Mouse (Mus musculus) neural tube, embryonic 13.5 days (tissue): ENCODE measurements around the gene Syngr4. TPM values are rescaled to one million over a fixed set of nuclear protein-coding genes. Genes with fewer than 3 reads are reported as not detected.
"Not testable (repeated sequence)": the region's sequence is repeated elsewhere in the genome, so short reads cannot be mapped to it uniquely, and the experiment has no call there.

ENCODE experiments used
- ATAC-seq: fragments of 200-750 bp; cut with Nextera tagmentation; 2 replicates; pipeline ENCODE4 v1.8.0; 2017; ENCODE audit warnings: low read depth, mild to moderate bottlenecking, moderate TSS enrichment, moderate library complexity
- H3K27ac ChIP-seq: fragments of 300-500 bp; sonication (generic); replicated peaks from 2 replicates; pipeline ENCODE4 v1.5.1; 2015; ENCODE audit warnings: moderate library complexity, mild to moderate bottlenecking, inconsistent platforms
- H3K27me3 ChIP-seq: fragments of 300-500 bp; sonication (generic); 2 replicates; pipeline ENCODE4 v1.6.1; 2015; ENCODE audit warnings: mild to moderate bottlenecking, inconsistent platforms
- H3K36me3 ChIP-seq: fragments of 300-500 bp; sonication (generic); 2 replicates; pipeline ENCODE4 v1.6.1; 2015; ENCODE audit warnings: mild to moderate bottlenecking, inconsistent platforms
- H3K4me1 ChIP-seq: fragments of 300-500 bp; sonication (generic); replicated peaks from 2 replicates; pipeline ENCODE4 v1.6.1; 2015; ENCODE audit warnings: inconsistent platforms
- H3K4me2 ChIP-seq: fragments of 300-500 bp; sonication (generic); 2 replicates; pipeline ENCODE4 v1.6.1; 2015; ENCODE audit warnings: inconsistent platforms, mild to moderate bottlenecking, moderate library complexity
- H3K4me3 ChIP-seq: fragments of 300-500 bp; sonication (generic); 2 replicates; pipeline ENCODE4 v1.5.1; 2015; ENCODE audit warnings: mild to moderate bottlenecking, inconsistent platforms
- H3K9ac ChIP-seq: fragments of 300-500 bp; sonication (generic); 2 replicates; pipeline ENCODE4 v1.6.1; 2015; ENCODE audit warnings: moderate library complexity, mild to moderate bottlenecking, inconsistent platforms
- H3K9me3 ChIP-seq: fragments of 300-500 bp; sonication (generic); 2 replicates; pipeline ENCODE4 v1.6.1; 2016; ENCODE audit warnings: inconsistent platforms
- WGBS: fragments of 180-500 bp; shearing (Covaris S2); methylation state at CpG from one replicate; pipeline ENCODE4 v1.1.7; 2015; 5-methylcytosine and 5-hydroxymethylcytosine counted together
- polyA plus RNA-seq: library from polyadenylated mRNA; unstranded; fragments of >200 nt; fragmentation: Nextera tagmentation; extraction: Ambion mirVana; gene quantifications from 2 replicates; pipeline ENCODE4 v1.2.1, GENCODE M21; 2015

The Syngr4 gene
- polyA plus RNA-seq, 1 experiment from 2014 or later = not detected

DNA sequence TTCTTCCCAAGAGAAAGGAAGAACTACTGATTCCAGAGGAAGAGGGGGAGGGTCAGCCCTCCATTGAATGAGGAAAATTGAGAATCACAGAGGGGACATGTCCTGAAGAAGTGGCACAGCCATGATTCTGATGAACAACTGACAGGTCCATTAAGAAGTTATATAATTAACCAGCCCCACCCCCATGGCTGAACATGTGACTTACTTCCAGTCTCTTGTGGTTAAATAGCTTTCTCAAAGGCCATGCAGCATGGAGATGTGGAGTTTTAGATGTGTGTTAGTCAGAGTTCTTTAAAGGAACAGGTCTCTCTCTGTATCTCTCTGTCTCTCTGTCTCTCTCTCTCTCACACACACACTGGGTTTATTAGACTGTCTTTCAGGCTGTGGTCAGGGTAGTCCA lies 11.9 kb upstream of the Syngr4 start:
- H3K27me3 ChIP-seq = no peaks in the 10 kb centered on the region
- no peak overlapping the region for H3K27ac ChIP-seq
- H3K9ac ChIP-seq = no peak overlapping the region
- H3K4me1 ChIP-seq = no peaks in the 10 kb centered on the region
- no peaks in the 10 kb centered on the region for H3K9me3 ChIP-seq
- H3K36me3 ChIP-seq = peaks cover 38% of the 10 kb centered on the region
- no peak for ATAC-seq
- no peak overlapping the region for H3K4me2 ChIP-seq
- H3K4me3 ChIP-seq = no peak overlapping the region

GRCm38 (mm10) chr7:45906622-45907021 lies 10.1 kb upstream of the Syngr4 start:
- H3K9me3 ChIP-seq = no peaks in the 10 kb centered on the region
- no peak for ATAC-seq
- H3K27ac ChIP-seq = no peak overlapping the region
- peaks cover 36% of the 10 kb centered on the region for H3K36me3 ChIP-seq
- H3K4me3 ChIP-seq = no peak overlapping the region
- H3K9ac ChIP-seq = no peak overlapping the region
- WGBS = 94% methylated on average over 9 of the region's 9 CpGs
- H3K4me1 ChIP-seq = no peaks in the 10 kb centered on the region
- H3K27me3 ChIP-seq = no peaks in the 10 kb centered on the region
- no peak overlapping the region for H3K4me2 ChIP-seq

GRCm38 (mm10) chr7:45902481-45903002 lies 6.0 kb upstream of the Syngr4 start:
- WGBS = 82% methylated on average over 12 of the region's 12 CpGs
- Histone ChIP-seq H3K4me3 (no peak overlapping the region), H3K9ac (no peak overlapping the region), H3K4me1 (peaks cover 8% of the 10 kb centered on the region), H3K27ac (0 out of 2 replicates have a peak overlapping the region, but pooled peaks have one; percentile 9), H3K27me3 (no peaks in the 10 kb centered on the region), H3K36me3 (0 out of 2 replicates have a peak, but pooled peaks cover 4% of the 10 kb centered on the region), H3K9me3 (no peaks in the 10 kb centered on the region), H3K4me2 (no peak overlapping the region)
- no peak for ATAC-seq

GRCm38 (mm10) chr7:45901562-45901961 lies 5.0 kb upstream of the Syngr4 start:
- no peaks in the 10 kb centered on the region for H3K9me3 ChIP-seq
- no peak overlapping the region for H3K4me3 ChIP-seq
- H3K36me3 ChIP-seq = no peaks in the 10 kb centered on the region
- WGBS = 52% methylated on average over 5 of the region's 5 CpGs
- peaks cover 11% of the 10 kb centered on the region for H3K4me1 ChIP-seq
- no peak for ATAC-seq
- H3K9ac ChIP-seq = no peak overlapping the region
- no peak overlapping the region for H3K4me2 ChIP-seq
- H3K27ac ChIP-seq = no peak overlapping the region
- H3K27me3 ChIP-seq = no peaks in the 10 kb centered on the region

DNA sequence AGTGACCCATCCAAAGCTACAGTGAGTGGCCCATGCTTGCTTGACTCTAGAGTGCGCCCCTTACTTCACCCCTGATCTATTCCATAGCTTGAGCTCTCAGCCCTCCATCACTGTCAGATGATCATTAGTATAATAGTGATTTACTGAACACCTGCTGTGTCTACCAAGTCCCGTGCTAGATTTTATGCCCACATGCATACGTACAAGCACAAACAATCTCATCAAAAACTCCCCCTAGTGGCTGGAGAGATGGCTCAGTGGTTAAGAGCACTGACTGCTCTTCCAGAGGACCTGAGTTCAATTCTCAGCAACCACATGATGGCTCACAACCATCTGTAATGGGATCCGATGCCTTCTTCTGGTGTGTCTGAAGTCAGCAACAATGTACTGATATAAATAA lies 1.6 kb upstream of the Syngr4 start:
- not testable (repeated sequence) for H3K36me3 ChIP-seq, H3K27ac ChIP-seq, H3K27me3 ChIP-seq, H3K9me3 ChIP-seq, ATAC-seq
- Histone ChIP-seq H3K4me3 (peak overlapping the region; percentile 46), H3K9ac (peak overlapping the region; percentile 78; the same call in 1 of the 2 replicates), H3K4me2 (peak overlapping the region; percentile 91), H3K4me1 (peaks cover 11% of the 10 kb centered on the region)
- 51% methylated on average over 4 of the region's 4 CpGs for WGBS

DNA sequence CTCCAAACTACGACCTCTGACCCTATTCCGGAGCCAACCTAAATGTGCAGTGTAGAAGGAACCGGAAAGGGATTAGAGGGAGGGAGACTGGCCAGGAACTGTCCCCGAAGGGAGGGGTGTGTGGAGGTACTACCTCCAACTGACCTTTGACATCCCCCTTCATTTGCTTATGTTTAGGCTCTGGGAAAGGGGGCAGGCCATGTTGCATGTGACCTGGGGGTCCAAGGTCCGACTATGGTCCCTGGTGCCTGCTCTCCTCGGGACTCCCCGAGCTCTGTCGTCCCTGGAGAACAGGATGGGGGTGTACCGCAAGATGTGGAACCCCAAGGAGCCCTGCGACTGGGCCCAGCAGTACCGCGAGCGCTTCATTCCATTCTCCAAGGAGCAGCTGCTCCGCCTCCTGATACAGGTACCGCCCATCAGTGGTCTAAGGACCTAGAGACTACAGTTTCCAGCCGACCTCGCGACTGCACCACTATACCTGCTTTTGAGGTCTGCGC lies 794 bp upstream of the Syngr4 start:
- no peaks in the 10 kb centered on the region for H3K9me3 ChIP-seq
- peak overlapping the region; percentile 78 for H3K9ac ChIP-seq
- peak overlapping the region; percentile 72 for H3K27ac ChIP-seq
- H3K27me3 ChIP-seq = no peaks in the 10 kb centered on the region
- peak overlapping the region; percentile 91 for H3K4me2 ChIP-seq
- H3K36me3 ChIP-seq = no peaks in the 10 kb centered on the region
- peak overlapping the region; percentile 46 for H3K4me3 ChIP-seq
- WGBS = under 1% methylated on average over 19 of the region's 19 CpGs
- peaks cover 11% of the 10 kb centered on the region for H3K4me1 ChIP-seq
- peak; percentile 42 for ATAC-seq

DNA sequence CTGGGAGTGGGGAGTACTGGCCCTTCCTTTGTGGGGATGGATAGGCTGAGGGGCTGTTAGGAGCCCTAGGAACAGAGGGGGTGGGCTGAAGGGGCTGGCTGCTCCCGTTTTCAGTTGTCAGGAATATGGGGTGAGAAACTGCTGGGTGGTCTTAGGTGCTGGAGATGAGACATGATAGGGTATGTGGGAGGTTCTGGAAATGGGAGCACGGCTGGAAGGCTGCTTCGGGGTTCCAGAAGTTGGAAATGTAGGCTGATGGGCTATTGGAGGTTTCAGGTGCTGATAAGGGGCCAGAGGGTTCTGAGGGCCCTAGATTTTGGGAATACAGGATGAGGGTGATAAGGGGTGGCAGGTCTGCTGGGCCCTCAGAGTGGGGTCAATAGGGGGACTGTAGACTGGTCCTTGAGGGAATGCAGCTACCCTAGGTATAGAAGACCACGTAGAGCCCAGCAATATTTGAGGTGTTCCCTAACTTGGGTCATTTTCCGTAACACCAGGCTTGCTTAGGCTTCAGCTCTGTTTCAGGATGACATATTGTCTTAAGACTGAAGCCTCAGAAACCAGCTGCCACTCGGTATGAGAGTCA lies 490 bp downstream of the Syngr4 start:
- 73% methylated on average over 6 of the region's 6 CpGs for WGBS
- ATAC-seq = peak; percentile 41
- Histone ChIP-seq H3K9me3 (no peaks in the 10 kb centered on the region), H3K4me3 (0 out of 2 replicates have a peak overlapping the region, but pooled peaks have one; percentile 46), H3K4me2 (peak overlapping the region; percentile 91), H3K9ac (no peak overlapping the region), H3K27me3 (no peaks in the 10 kb centered on the region), H3K4me1 (peaks cover 11% of the 10 kb centered on the region), H3K36me3 (no peaks in the 10 kb centered on the region), H3K27ac (no peak overlapping the region)

DNA sequence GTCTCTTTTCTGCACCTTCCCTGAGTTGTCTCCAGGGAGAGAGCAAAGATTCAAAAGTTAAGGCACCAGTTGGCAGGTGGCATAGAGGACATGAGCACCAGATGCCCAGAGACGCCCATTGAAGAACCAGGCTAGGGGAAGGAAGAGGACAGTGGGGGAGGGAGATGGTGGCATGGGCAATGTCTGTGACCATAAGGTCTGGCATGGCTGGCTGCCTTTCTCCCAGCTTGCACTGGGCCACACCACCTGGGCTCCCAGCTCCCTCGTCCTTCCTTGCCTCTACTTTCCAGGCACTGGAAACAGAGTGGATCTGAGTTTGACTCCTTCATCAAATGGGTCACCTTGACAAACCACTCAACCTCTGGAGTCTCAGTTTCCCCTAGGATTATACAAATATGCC lies 3.9 kb downstream of the Syngr4 start:
- Histone ChIP-seq H3K4me2 (no peak overlapping the region), H3K27ac (no peak overlapping the region), H3K9me3 (no peaks in the 10 kb centered on the region), H3K36me3 (no peaks in the 10 kb centered on the region), H3K4me1 (peaks cover 5% of the 10 kb centered on the region), H3K9ac (no peak overlapping the region), H3K27me3 (no peaks in the 10 kb centered on the region), H3K4me3 (no peak overlapping the region)
- no peak for ATAC-seq
- 74% methylated on average over 2 of the region's 2 CpGs for WGBS

GRCm38 (mm10) chr7:45887246-45887645 lies 9.3 kb downstream of the Syngr4 start:
- Histone ChIP-seq H3K9me3 (no peaks in the 10 kb centered on the region), H3K27me3 (no peaks in the 10 kb centered on the region), H3K27ac (no peak overlapping the region), H3K9ac (peak overlapping the region; percentile 43; the same call in 1 of the 2 replicates), H3K4me1 (0 out of 2 replicates have a peak, but pooled peaks cover 4% of the 10 kb centered on the region), H3K4me2 (no peak overlapping the region), H3K36me3 (peaks cover 40% of the 10 kb centered on the region), H3K4me3 (no peak overlapping the region)
- 0 out of 2 replicates have a peak, but pooled peaks have one; percentile 36 for ATAC-seq
- WGBS = 53% methylated on average over 3 of the region's 3 CpGs

DNA sequence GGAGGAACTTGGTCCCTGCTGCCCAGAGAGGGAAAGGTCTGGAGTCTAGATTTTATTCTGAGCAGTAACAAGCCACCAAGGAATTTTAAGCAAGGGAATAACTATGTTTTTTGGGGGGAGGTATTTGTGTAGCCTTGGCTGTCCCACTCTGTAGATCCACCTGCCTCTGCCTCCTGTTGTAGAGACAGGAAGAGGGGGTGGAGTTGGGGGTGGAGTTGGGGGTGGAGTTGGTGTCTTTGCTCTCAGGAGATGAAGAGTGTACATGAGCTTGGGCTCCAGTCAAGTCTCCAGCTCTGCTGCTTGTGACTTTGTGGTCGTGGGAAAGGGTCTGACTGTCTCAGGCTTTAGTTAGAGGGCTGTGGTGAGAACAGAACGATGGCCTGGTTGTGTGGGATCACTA lies 15.5 kb downstream of the Syngr4 start:
- H3K4me3 ChIP-seq = no peak overlapping the region
- ATAC-seq = no peak
- H3K27ac ChIP-seq = no peak overlapping the region
- no peak overlapping the region for H3K9ac ChIP-seq
- H3K36me3 ChIP-seq = peaks cover 98% of the 10 kb centered on the region
- no peaks in the 10 kb centered on the region for H3K27me3 ChIP-seq
- 94% methylated on average over 2 of the region's 2 CpGs for WGBS
- no peak overlapping the region for H3K4me2 ChIP-seq
- no peaks in the 10 kb centered on the region for H3K9me3 ChIP-seq
- H3K4me1 ChIP-seq = no peaks in the 10 kb centered on the region

- Histone ChIP-seq H3K27me3 (no peaks in the 10 kb centered on the region), H3K4me2 (no peak overlapping the region), H3K9ac (no peak overlapping the region), H3K4me1 (no peaks in the 10 kb centered on the region), H3K4me3 (no peak overlapping the region), H3K36me3 (peaks cover 98% of the 10 kb centered on the region), H3K27ac (no peak overlapping the region), H3K9me3 (no peaks in the 10 kb centered on the region)
- 96% methylated on average over 4 of the region's 4 CpGs for WGBS
- no peak for ATAC-seq
Observed at GRCm38 (mm10) chr7:45880531-45880930, 16.0 kb downstream of the Syngr4 start.

- H3K4me3 ChIP-seq, H3K27me3 ChIP-seq, H3K9me3 ChIP-seq, ATAC-seq, H3K9ac ChIP-seq, H3K4me2 ChIP-seq, H3K27ac ChIP-seq: not testable (repeated sequence)
- WGBS = 96% methylated on average over 1 of the region's 1 CpGs
- Histone ChIP-seq H3K4me1 (peaks cover 18% of the 10 kb centered on the region), H3K36me3 (peaks cover 89% of the 10 kb centered on the region)
Observed at GRCm38 (mm10) chr7:45878278-45878677, 18.2 kb downstream of the Syngr4 start, which contains the start of gene Grin2d. TSS of gene Grin2d (minus strand) at chr7:45878378.
